Mouse (Mus musculus): ENCODE data around the gene Acss3. TPM values are rescaled to one million over a fixed set of nuclear protein-coding genes. Genes with fewer than 3 reads are reported as not detected.

Gene Acss3
- polyA plus RNA-seq, 1 experiment from 2014 or later, result 1.7 TPM

DNA sequence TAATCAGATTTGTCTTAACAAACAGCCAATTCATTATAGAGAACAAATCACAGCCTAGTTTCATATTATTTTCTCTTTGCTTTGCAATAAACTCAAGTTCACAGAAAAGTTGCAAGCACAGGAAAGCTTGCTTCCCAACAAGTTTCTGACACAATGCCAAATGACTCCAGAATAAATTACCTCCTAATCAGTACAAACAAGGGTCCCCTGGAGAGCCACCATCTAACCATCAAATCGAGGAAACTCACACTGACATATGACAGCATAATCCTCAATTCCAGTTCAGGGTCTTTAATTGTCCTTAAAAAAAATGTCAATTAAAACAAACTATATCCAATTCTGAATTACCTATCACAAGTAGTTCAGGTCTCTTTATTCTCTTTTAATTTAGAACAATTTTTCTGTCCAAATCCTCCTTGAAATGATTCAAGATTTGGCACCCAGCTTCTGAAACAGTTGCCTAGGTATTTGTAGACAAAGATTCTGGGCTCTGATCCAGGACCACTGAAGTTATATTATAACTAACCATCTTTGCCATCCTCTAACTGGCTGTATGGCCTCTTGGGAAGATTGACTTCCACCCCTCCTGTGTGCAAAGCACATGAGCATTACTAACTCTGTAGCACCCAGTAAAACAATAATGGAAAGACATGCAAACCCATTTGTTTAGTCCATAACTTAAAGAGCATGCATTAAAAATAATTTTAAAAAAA, 7.4 kb downstream of the Acss3 start:
- no peak for ATAC-seq (ENCODE audit: insufficient number of reproducible peaks, low FRiP score)
- WGBS, result 45% methylated on average over 1 of the region's 1 CpGs

GRCm38 (mm10) chr10:107115121-107115520, 8.3 kb downstream of the Acss3 start:
- Histone ChIP-seq H3K27ac (ENCODE audit: poor library complexity, severe bottlenecking) (no peak overlapping the region), H3K4me2 (no peak overlapping the region), H3K27me3 (replicated peaks) (no peaks in the 10 kb centered on the region), H3K9ac (no peak overlapping the region), H3K4me1 (replicated peaks) (no peaks in the 10 kb centered on the region), H3K36me3 (no peaks in the 10 kb centered on the region), H3K9me3 (replicated peaks) (no peaks in the 10 kb centered on the region), H3K4me3 (no peak overlapping the region)
- WGBS, result 59% methylated on average over 1 of the region's 1 CpGs
- no peak for ATAC-seq (ENCODE audit: insufficient number of reproducible peaks, low FRiP score)

More for the DNA sequence above, 7.4 kb downstream of the Acss3 start:
- H3K4me3 ChIP-seq, result no peak overlapping the region
- H3K9me3 ChIP-seq (replicated peaks), result no peaks in the 10 kb centered on the region
- H3K27me3 ChIP-seq (replicated peaks), result no peaks in the 10 kb centered on the region
- H3K36me3 ChIP-seq, result no peaks in the 10 kb centered on the region
- no peaks in the 10 kb centered on the region for H3K4me1 ChIP-seq (replicated peaks)
- no peak overlapping the region for H3K4me2 ChIP-seq
- no peak overlapping the region for H3K27ac ChIP-seq (ENCODE audit: poor library complexity, severe bottlenecking)
- H3K9ac ChIP-seq, result no peak overlapping the region

DNA sequence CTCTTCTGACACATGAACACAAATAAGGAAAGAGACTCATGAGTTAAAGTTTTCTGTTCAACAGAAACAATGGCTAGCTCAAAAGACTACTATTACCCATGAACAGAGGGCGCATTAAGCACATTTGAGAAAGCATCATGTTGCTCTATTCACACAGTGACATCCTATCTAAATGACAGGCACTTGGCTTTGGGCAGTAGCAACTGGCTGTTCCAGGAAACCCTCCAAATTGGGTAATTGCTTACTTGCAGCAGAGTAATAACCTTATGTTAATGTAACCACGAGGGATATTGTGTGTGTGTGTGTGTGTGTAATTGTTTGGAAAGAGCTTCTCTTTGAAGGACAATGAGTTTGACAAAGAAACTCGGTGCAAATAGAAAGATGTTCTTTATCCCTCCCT, 29.0 kb downstream of the Acss3 start:
- H3K27ac ChIP-seq (ENCODE audit: poor library complexity, severe bottlenecking), result no peak overlapping the region
- H3K4me3 ChIP-seq, result no peak overlapping the region
- no peak for ATAC-seq (ENCODE audit: insufficient number of reproducible peaks, low FRiP score)
- H3K9me3 ChIP-seq (replicated peaks), result no peaks in the 10 kb centered on the region
- H3K4me1 ChIP-seq (replicated peaks), result no peaks in the 10 kb centered on the region
- H3K9ac ChIP-seq, result no peak overlapping the region
- H3K27me3 ChIP-seq (replicated peaks), result no peaks in the 10 kb centered on the region
- H3K4me2 ChIP-seq, result no peak overlapping the region
- H3K36me3 ChIP-seq, result no peaks in the 10 kb centered on the region
- 65% methylated on average over 3 of the region's 3 CpGs for WGBS

DNA sequence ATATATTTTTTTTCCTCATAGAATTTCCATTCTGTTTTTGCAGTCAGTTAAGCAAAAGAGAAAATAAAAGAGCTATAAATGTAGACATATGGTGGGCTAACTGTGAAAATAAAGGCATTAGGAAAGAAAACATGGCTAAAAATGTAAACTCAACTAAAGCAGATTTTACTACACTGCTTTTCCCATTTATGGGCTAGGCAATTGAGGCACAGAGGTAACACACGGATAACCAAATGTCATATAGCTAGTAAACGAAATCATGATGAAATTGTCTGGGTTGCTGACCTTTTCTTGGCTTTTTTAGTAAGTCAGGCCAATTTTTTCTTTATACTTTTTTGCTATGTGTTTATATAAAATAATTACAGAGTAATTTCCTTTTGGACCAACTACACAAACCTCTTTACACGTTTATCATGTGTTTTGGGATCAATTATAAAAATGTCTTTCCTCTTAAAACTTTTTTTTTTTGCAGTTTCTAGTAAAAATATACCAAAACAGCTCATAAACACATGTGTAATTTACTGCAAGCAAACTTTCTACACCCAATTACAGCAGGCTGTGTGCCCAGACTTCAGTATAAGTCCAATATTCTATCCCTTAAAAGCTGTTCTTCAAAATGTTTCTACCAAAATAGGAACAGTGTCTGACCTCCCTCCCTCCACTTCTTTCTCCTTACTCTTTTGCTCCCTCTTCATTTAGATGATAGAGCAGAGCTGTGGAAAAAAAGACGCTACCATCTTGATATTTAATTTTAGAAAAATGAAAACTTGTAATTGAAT, 69.4 kb downstream of the Acss3 start:
- WGBS, result 67% methylated on average over 4 of the region's 4 CpGs
- no peak overlapping the region for H3K27ac ChIP-seq (ENCODE audit: poor library complexity, severe bottlenecking)
- no peak for ATAC-seq (ENCODE audit: insufficient number of reproducible peaks, low FRiP score)
- H3K4me1 ChIP-seq (replicated peaks), result no peaks in the 10 kb centered on the region
- H3K36me3 ChIP-seq, result no peaks in the 10 kb centered on the region
- H3K27me3 ChIP-seq (replicated peaks), result no peaks in the 10 kb centered on the region
- no peak overlapping the region for H3K9ac ChIP-seq
- H3K9me3 ChIP-seq (replicated peaks), result no peaks in the 10 kb centered on the region
- H3K4me3 ChIP-seq, result no peak overlapping the region
- no peak overlapping the region for H3K4me2 ChIP-seq

DNA sequence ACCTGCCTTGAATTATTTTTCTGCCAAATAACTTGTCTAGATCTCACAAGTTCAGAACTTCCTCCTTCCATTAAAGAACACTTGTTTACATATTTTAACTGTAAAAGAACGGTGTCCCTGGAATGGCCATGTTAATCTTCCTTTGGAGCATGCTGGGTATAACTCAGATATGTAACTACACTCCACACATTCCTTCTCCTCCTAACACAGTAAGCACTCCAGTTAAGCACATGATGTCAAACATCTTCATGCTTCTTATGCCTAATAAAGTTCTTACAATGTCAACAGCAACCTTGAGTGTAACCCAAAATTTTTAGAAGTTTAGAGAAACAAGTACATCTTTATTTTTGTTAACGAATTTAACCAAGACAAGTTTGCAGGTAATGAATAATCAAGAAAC, 73.0 kb downstream of the Acss3 start:
- 72% methylated on average over 2 of the region's 2 CpGs for WGBS
- H3K4me3 ChIP-seq, result no peak overlapping the region
- no peak overlapping the region for H3K9ac ChIP-seq
- no peak overlapping the region for H3K4me2 ChIP-seq
- H3K27ac ChIP-seq (ENCODE audit: poor library complexity, severe bottlenecking), result no peak overlapping the region
- no peaks in the 10 kb centered on the region for H3K27me3 ChIP-seq (replicated peaks)
- ATAC-seq (ENCODE audit: insufficient number of reproducible peaks, low FRiP score), result no peak
- H3K4me1 ChIP-seq (replicated peaks), result no peaks in the 10 kb centered on the region
- H3K9me3 ChIP-seq (replicated peaks), result no peaks in the 10 kb centered on the region
- no peaks in the 10 kb centered on the region for H3K36me3 ChIP-seq

GRCm38 (mm10) chr10:107042656-107043055, 80.8 kb downstream of the Acss3 start:
- no peaks in the 10 kb centered on the region for H3K9me3 ChIP-seq (replicated peaks)
- 68% methylated on average over 1 of the region's 1 CpGs for WGBS
- no peak for ATAC-seq (ENCODE audit: insufficient number of reproducible peaks, low FRiP score)
- H3K4me2 ChIP-seq, result no peak overlapping the region
- H3K4me1 ChIP-seq (replicated peaks), result no peaks in the 10 kb centered on the region
- H3K4me3 ChIP-seq, result no peak overlapping the region
- no peak overlapping the region for H3K27ac ChIP-seq (ENCODE audit: poor library complexity, severe bottlenecking)
- no peak overlapping the region for H3K9ac ChIP-seq
- no peaks in the 10 kb centered on the region for H3K27me3 ChIP-seq (replicated peaks)
- H3K36me3 ChIP-seq, result no peaks in the 10 kb centered on the region

DNA sequence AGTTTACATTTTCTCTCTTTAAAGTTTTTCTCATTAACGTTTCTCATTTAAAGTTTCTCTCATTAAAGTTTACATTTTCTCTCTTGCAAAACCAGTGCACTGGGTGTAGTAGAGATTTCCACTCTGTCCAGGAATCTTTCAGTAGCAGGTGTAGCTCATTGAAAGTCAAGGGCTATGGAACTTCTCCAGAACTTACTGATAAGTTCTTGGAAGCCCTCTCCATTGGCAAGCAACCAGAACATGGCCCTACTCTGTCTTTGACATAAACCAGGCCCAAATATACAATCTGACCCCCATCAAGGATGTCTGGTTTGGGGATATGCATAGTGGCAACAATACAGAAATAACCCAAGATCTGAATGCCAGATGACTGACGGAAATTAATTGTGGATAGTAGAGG, 82.6 kb downstream of the Acss3 start:
- H3K9ac ChIP-seq, result no peak overlapping the region
- no peaks in the 10 kb centered on the region for H3K4me1 ChIP-seq (replicated peaks)
- no peaks in the 10 kb centered on the region for H3K9me3 ChIP-seq (replicated peaks)
- H3K27me3 ChIP-seq (replicated peaks), result no peaks in the 10 kb centered on the region
- no peak overlapping the region for H3K4me3 ChIP-seq
- WGBS, result 66% methylated on average over 2 of the region's 2 CpGs
- no peak for ATAC-seq (ENCODE audit: insufficient number of reproducible peaks, low FRiP score)
- H3K4me2 ChIP-seq, result no peak overlapping the region
- H3K27ac ChIP-seq (ENCODE audit: poor library complexity, severe bottlenecking), result no peak overlapping the region
- H3K36me3 ChIP-seq, result no peaks in the 10 kb centered on the region

DNA sequence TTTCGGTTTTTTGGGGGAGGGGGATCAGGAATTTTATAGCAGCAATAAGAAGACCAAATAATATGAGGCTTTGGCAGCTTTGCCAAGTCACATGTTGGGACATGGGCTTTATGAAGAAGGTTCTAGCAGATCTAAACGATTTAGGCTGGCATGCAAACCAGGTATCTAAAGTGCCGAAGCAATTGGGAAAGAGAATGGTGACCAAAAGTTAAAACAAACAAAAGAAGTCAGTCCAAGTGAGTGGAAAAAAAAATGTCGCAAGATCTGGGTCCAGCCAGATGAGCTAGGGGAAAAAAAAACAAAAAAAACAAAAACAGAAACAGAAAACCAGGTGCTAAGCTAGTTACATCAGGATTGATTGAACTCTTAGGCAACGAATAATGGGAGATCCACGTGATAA, 83.1 kb downstream of the Acss3 start:
- H3K9ac ChIP-seq, result no peak overlapping the region
- H3K4me2 ChIP-seq, result no peak overlapping the region
- ATAC-seq (ENCODE audit: insufficient number of reproducible peaks, low FRiP score), result no peak
- H3K36me3 ChIP-seq, result no peaks in the 10 kb centered on the region
- no peaks in the 10 kb centered on the region for H3K4me1 ChIP-seq (replicated peaks)
- no peak overlapping the region for H3K27ac ChIP-seq (ENCODE audit: poor library complexity, severe bottlenecking)
- no peaks in the 10 kb centered on the region for H3K9me3 ChIP-seq (replicated peaks)
- H3K4me3 ChIP-seq, result no peak overlapping the region
- no peaks in the 10 kb centered on the region for H3K27me3 ChIP-seq (replicated peaks)
- 62% methylated on average over 6 of the region's 6 CpGs for WGBS

- Histone ChIP-seq H3K9ac (no peak overlapping the region), H3K36me3 (no peaks in the 10 kb centered on the region), H3K27me3 (replicated peaks) (no peaks in the 10 kb centered on the region), H3K4me3 (no peak overlapping the region), H3K4me2 (no peak overlapping the region), H3K4me1 (replicated peaks) (no peaks in the 10 kb centered on the region), H3K9me3 (replicated peaks) (no peaks in the 10 kb centered on the region), H3K27ac (ENCODE audit: poor library complexity, severe bottlenecking) (no peak overlapping the region)
- whole genome bisulfite sequencing, result 76% methylated on average over 4 of the region's 4 CpGs
- ATAC-seq (ENCODE audit: insufficient number of reproducible peaks, low FRiP score), result no peak
Observed at GRCm38 (mm10) chr10:107039211-107039610, 84.3 kb downstream of the Acss3 start.

GRCm38 (mm10) chr10:107024254-107024653, 99.2 kb downstream of the Acss3 start:
- Histone ChIP-seq H3K27me3 (replicated peaks) (no peaks in the 10 kb centered on the region), H3K9ac (no peak overlapping the region), H3K4me2 (no peak overlapping the region), H3K36me3 (no peaks in the 10 kb centered on the region), H3K27ac (ENCODE audit: poor library complexity, severe bottlenecking) (no peak overlapping the region), H3K4me3 (no peak overlapping the region), H3K9me3 (replicated peaks) (no peaks in the 10 kb centered on the region), H3K4me1 (replicated peaks) (no peaks in the 10 kb centered on the region)
- no peak for ATAC-seq (ENCODE audit: insufficient number of reproducible peaks, low FRiP score)
- 84% methylated on average over 4 of the region's 4 CpGs for WGBS

- no peak overlapping the region for H3K9ac ChIP-seq
- no peaks in the 10 kb centered on the region for H3K9me3 ChIP-seq (replicated peaks)
- H3K27ac ChIP-seq (ENCODE audit: poor library complexity, severe bottlenecking), result no peak overlapping the region
- H3K4me1 ChIP-seq (replicated peaks), result no peaks in the 10 kb centered on the region
- WGBS, result 89% methylated on average over 5 of the region's 5 CpGs
- no peak overlapping the region for H3K4me2 ChIP-seq
- no peaks in the 10 kb centered on the region for H3K36me3 ChIP-seq
- ATAC-seq (ENCODE audit: insufficient number of reproducible peaks, low FRiP score), result no peak
- H3K4me3 ChIP-seq, result no peak overlapping the region
- no peaks in the 10 kb centered on the region for H3K27me3 ChIP-seq (replicated peaks)
Observed at GRCm38 (mm10) chr10:107021118-107021517, 102.3 kb downstream of the Acss3 start.
